Mouse (Mus musculus): ENCODE measurements around the gene Rb1. TPM values are rescaled to one million over a fixed set of nuclear protein-coding genes. Genes with fewer than 3 reads are reported as not detected.

Rb1 gene
- 10 to 100 TPM; 36.3 to 46.1 (median 39.2) TPM for total RNA-seq (2022)

DNA sequence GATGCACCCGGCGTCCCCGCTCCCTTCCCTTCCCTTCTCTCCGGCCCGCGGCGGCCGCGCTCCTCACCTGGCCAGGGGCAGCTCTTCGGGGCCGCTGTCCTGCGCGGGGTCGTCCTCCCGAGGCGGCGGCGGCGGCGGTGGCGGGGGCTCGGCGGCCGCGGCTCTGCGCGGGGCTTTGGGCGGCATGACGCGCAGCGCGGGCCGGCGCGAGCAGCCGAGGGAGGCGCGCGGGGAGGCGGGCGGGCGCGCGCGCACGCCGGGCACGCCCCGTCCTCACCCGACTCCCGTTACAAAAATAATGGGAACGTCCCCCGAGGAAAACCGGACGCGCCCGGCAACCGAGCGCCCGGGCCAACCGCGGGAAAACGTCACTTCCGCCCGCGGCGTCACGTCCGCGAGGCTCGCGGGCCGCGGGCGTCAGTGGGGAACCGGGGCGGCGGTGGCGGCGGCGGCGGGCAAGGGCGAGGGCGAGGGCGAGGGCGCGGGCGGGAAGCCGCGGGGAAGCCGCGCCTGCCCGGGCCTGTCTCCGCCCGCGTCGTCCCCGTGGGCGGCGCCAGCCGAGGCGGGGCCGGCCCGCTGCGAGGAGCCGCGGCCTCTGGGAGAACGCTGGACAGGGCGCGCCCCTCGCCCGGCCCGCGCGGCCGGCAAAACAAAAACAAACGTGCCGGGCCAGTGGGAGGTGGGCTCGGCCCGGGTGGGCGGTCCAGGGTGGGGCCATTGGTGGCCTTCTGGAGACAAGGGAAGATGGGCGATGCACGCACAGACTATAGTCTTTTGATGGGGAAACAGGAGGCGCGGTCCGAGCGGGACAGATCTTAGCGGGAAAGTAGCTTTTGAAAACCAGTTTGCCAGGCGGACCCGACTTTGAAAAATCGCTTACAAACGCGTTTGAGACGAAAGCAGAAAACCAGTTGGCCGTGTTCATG is at the start of gene Rb1:
Rb1 (minus strand) TSS at position 367 of the 926 bp plus-strand sequence.
- peak; percentile 52 to 63 for DNase-seq (ENCODE audit: low spot score in 2 of 2)

DNA sequence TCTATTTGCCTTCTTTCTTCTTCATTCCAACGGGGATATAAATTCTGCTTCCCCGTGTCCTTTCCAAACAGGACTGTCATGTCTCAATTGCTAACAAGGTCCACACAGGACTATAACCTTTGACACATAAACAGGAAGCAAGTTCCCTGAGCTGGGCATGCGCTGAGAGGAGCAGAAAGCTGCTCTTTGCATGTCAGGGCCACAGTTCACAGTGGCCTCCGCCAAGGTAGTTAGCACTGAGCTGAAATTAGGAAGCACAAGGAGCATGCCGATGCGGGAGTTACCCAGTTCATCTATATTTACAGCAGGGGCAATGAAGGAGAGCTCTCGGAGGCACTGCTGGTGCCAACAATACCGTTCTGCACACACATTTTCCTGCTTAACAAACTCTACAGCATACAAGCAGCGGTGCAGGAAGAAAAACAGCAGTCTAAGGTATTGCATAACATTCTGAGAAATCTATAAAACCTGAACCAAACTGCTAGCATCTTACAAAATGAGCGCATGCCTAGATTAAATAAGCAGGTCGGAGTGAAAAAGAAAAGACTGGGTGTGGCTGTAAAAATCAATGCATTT is 48.8 kb upstream of the Rb1 start:
- no peak for DNase-seq (ENCODE audit: low spot score in 2 of 2)

DNA sequence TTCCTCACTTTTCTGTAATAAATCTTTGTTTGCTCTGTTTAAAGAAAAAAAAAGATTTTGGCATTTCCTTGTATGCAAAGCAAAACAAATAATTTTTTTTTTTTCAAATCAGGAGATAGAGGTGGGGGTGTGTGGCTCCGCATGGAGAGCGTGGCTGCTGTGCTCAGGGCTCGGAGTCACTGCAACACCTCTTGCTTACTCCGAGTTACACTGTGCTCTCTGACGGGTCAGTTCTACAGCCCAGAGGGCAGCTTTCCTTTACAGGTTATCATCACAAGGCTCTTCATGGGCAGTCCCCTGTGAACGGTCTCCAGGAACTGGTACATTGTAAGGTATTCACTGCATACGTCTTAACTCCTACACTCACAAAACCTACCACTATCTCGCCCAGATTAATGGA is 48.0 kb upstream of the Rb1 start:
- DNase-seq (ENCODE audit: low spot score in 2 of 2), result no peak

DNA sequence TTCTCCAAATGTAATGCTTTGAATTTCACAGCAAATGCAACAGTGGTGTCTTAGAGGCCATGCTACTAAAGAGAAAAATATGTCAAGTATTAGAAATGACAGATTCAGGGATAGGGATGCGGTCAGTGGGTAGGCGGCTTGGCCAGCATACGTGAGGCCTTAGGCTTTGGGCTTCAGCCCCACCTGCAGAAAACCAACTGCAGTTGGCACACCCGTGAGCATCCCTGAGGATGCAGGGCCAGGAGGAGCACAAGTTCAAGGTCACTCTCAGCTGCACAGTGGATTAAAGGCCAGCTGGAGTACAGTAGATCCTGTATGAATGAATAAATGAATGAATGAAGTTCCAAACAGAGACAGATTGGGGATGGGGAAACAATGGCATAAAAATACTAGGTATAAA is 47.4 kb upstream of the Rb1 start:
- no peak for DNase-seq (ENCODE audit: low spot score in 2 of 2)

DNA sequence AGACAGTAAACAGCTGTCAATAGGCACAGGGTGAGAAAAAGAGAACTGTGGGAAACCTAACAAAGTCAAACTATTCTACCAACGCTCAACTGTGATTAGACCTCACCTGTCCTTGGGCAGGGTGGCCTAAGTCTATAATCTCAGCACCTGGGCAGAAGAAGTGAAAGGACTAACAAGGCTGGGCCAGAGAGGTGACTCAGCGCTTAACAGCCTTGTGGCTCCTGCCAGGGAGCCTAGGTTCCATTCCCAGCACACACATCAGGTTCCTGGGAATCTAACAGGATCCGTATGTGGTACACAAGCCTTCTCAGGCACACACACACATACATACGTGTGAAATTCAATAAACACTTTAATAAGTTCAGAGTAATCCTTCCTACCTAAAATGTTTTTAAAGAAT is 46.0 kb upstream of the Rb1 start:
- DNase-seq (ENCODE audit: low spot score in 2 of 2), result no peak

DNA sequence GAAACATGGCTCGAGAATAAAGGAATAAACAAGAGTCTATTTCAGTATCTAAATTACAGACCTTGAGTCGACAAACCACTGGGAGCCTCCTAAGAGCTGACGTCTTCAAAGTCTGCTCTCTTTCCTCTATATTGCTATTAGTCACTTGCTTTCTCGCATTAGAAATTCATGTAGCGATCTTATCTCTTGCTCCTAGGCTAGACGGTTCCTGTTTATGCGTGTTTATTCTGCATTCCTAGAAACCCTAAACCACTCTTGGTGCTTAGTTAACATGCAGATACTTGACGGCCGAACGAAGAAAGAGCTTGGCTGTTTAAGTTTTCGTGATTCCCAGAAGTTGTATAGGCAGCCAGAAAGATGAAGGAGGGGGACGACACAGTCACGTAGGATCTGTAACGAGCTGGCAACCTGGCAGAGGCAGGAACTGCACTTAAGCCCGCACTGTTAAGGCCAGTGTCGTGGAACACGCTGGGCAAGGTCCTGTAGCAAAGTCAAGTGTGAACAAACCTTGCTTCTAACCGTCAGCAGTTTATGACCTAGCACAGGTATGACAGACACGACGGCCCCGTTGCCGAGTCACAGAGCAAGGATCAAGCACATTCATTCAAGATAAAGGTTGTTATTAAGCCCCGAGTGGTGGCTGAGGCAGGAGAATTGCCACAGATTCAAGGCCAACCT is 45.2 kb upstream of the Rb1 start:
- DNase-seq (ENCODE audit: low spot score in 2 of 2), result no peak

DNA sequence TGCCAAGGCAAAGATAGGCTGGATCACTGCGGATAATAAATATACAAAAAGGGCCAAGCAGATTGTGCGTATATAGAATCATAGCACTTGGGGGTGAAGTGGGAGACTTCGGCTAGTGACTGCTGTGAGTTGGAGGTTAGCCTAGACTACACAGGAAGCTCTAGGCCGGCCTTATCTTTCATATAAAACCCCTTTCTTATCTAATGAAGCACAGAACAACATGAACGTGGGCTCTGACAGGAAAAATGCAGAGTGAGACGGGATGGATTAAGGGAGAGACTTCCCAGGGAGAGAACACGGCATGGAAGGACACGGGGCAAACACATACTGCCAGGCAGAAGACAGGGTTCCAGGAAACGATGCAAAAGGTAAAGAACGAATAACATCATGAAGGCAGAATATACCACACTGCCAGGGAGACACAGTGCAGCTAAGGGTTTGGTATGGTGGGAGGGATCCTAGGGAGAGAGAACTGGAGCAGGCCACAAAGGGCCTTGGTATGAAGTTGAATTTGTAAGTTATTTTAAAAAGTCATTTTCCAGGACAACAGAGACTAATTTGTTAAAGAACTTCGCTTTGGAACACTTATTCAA is 44.6 kb upstream of the Rb1 start:
- DNase-seq (ENCODE audit: low spot score in 2 of 2), result no peak

DNA sequence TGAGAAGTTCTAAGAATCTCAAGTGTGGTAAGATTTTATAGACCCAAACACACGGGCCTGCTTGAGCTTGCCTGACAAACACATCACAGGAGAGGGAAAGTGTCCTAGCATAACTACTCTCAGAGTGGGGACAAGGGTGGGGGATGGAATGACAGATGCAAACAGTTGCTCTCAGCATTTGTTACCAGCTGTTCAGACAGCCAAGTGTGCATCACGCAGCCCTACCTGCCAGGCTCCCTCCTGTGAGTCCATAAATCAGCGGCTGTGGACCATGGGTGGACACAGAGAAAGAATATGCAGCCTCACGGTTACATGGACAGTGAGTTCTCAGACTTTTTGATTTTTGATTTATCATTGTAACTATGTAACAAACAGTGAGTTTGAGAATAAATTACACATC is 44.0 kb upstream of the Rb1 start:
- DNase-seq (ENCODE audit: low spot score in 2 of 2), result no peak

DNA sequence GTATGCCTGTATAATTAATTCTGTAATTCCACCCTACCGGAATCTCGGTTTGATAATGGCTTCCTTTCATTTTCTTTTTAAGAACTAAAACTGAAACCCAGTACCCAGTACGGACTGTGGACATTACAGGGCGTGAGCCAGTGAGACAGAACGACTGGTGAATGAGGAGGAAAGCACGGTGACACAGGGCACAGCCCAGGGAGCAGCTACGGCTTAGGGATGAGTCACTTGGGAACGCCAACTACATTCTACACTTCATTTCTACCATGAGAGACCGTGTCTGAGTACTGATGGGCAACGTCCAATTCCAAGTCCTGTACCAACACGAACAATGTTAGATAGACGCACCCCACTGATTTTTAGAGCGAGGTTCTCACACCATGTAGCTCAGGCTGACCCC is 43.3 kb upstream of the Rb1 start:
- DNase-seq (ENCODE audit: low spot score in 2 of 2), result no peak

DNA sequence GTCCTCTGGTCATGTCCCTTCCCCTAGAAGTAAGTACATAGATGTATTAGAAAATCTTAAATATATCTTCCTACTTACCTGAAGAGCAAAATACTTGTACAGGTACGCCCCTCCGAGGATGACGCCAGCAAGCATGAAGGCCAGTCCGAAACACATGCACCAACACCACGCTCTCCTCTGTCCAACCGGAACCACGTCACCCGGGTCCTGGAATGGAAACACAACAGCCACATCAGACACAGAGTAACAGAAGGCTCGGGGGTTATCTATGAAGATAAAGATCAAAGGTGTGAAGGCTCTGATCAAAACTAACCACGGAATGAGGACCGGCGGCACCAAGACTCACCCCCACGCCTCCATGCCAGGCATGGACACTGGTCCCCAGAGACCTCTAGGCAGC is 42.6 kb upstream of the Rb1 start:
- no peak for DNase-seq (ENCODE audit: low spot score in 2 of 2)

DNA sequence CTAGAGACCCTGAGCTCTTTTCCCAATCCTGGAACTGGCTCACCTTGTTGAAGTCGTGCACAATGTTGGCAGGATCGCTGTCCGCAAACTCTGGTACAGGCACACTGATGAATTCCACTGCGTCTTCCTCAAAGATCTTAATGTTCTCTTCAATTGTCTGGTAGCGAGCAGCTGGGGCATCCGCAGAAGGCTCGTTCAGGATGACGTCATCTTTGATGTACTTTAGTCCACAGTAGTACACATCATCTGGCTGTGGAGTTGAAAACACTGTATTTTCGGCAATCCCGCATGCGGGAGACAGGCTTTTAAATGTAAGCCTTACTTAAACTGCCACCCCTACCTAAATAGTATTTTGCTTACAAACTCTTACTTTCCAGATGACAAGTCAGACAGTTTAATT is 40.7 kb upstream of the Rb1 start:
- DNase-seq (ENCODE audit: low spot score in 2 of 2), result peak in 1 of 2 experiments; percentile 38

DNA sequence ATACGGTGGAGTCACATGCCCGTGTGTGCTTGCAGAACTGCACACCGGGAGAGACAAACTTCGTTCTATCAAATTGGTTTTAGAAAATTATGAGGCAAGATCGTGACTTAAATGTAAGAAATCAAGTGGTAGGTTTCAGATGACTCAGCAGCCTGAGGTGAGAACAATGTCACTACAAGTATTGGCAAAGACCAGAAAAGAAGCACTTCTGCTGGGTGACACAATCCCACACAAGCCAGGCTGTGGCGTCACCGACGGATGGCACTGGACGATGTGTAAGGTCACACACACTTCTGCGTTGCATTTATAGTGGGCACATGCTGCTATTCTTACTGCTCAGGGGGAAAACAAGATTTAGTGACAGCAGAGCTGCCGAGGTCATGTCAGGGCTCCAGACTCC is 38.2 kb upstream of the Rb1 start:
- DNase-seq (ENCODE audit: low spot score in 2 of 2), result no peak

DNA sequence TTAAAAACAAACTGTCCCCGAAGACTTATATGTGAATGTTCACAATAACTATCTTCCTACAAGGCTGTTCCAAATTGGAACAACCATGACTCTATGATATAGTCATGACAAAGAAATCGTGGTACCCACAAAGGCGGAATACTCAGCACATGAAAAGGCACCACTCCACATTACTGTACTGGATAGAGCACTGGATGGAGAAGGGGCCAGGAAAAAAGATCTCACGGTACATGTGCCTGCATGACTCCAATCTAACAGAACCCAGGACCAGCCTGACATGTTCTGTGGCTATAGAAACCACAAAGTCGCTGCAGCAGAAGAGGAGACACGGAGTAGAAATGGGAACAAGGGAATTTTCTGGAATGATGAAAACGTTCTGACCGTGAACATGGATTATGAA is 29.1 kb upstream of the Rb1 start:
- no peak for DNase-seq (ENCODE audit: low spot score in 2 of 2)

DNA sequence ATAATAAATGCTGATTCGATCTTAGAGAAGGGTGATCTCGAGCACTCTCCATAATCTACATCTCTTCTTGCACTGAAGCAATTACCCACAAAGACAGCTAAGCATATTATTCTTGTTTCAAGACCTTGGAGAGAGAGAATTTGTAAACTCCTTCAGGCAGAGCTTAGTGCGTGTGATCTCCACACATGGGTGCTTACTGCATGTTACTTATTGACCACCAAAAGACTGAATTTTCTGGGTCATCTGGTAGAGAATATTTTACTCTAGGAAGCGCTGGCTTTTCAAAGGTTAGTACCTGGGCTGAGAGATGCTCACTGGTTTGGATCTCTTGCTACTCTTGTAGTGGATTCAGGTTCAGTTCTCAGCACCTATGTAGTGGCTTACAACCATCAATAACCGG is 25.5 kb upstream of the Rb1 start:
- no peak for DNase-seq (ENCODE audit: low spot score in 2 of 2)

DNA sequence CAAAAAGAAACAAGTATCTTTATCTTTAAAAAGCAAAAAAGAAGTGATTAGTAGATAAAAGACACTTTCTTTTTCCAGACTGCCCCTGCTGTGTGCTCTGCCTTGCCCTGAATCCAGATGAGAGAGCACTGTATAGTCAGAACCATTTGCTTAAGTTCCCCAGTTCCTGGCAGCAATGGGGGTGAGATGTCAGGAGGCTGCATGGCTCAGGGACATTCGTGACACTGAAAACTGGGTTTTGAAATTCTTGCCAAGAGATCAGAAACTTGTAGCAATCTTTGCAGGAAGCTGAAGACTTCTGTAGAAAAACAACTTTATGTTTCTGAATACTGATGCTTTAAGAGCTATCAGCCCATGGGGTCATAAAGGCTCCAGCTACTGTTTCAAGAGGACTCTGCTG is 24.4 kb upstream of the Rb1 start:
- no peak for DNase-seq (ENCODE audit: low spot score in 2 of 2)

DNA sequence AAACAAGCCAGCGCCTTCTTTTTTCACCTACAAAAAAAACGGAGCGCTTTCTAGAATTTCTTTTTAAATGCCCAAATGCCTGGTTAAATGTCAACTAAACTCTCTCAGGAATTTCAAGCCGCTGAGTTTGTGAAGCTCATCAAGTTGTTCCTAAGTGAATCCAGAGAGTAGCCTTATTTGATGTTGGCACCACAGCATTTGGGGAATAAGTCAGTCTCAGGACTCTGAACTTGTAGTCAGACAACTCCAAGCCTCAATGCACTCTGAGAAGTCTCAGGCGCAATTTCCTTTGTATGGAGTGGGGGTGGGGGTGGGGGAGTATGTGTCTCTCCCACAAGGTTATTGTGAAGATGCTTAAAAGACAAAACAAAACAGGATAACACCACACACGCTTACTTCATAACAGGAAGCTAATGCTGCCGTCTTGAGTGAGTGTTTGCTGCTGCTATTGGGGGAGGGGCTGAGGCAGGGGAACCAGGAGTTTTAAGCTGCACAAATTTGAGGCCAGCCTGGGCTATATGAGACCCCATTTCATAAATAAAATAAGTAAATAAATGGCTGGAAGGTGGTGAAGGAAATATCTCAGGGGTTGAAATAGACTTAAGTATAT is 23.5 kb upstream of the Rb1 start:
- no peak for DNase-seq (ENCODE audit: low spot score in 2 of 2)

DNA sequence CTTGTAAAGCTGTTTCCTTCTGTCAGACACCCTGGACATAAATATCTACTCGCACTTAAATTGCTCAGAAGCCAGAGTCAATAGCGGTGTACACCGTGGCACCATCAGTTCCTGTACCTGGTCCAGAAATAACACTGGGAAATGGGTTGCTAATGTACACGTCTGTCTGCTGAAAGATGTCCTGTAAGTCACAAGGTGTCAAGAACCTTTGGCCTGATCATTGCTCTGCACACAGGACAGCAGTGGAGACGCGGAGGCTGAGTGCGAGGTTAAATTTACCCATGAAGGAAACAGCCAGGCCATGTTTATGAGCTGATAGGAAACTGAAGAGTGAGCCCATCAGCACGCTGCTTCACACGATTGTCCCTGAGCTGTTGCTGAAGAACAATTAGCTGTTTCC is 21.7 kb upstream of the Rb1 start:
- DNase-seq (ENCODE audit: low spot score in 2 of 2), result no peak

DNA sequence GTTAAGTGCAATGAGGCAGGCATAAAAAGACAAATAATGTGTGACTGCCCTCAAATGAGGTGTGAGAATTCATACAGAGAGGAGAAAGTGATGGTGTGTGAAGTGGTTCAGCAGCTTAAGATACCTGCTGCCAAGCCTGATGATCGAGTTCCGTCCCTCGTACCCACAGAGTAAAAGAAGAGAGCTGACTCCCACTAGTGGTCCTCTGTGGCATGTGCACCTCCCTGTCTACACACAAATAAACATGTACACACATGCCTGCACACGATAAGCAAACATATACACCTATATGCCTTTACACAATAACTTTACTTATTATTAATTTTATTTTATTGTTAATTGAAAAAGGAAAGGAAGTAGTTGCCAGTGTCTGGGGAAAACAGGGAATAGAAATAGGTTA is 20.0 kb upstream of the Rb1 start:
- DNase-seq (ENCODE audit: low spot score in 2 of 2), result no peak

DNA sequence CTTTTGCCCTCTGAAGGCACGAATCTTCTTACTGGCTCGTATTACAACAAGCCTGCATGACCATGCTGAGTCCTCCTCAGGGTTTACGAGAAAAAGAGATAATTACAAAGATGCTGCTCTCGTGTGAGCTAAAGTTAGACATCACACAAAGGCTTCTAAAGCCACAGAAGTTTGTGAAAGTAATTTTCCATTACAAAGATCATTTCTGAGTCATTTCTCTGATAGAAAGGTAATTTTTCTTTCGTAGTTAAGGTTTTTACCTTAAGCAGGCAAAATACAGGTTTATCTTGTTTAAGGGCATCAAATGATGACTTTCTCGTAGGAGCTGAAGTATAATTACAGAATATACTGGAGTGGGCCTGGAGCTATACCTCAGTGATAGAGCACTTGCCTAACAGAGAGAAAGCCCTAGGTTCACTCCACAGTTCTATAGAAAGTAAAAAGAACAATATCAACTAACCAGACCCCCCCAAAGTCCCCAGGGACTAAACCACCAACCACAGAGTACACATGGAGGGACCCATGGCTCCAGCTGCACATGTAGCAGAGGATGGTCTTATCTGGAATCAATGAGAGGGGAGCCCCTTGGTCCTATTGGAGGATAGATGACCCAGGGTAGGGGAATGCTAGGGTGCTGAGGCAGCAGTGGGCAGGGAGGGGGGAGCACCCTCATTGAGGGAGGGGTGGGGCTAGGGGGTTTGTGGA is 14.6 kb upstream of the Rb1 start:
- no peak for DNase-seq (ENCODE audit: low spot score in 2 of 2)

DNA sequence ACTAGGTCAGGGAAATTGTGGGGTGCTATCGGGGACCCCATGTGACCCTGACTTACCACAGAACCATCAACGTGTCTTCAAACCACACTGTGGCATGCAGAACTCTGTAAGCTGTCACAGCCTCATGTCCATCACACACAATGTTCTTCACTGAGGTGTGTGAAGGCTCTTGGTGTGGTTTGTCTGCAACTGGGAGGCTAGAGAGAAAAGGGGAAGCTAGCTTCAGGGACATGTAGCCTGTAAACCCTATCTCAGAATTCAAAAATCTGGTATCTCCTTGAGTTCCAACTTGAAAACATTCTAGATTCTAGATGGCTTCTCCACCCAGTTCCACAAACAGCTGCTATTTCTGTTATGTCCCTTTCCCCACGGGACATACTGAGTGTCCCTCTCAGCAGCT is 14.0 kb upstream of the Rb1 start:
- DNase-seq (ENCODE audit: low spot score in 2 of 2), result no peak
